Mouse (Mus musculus) urinary bladder, postnatal 4 days (tissue): Measurements from ENCODE around the gene Tcf25.
"Not testable (repeated sequence)": the region's sequence is repeated elsewhere in the genome, so short reads cannot be mapped to it uniquely, and the experiment has no call there.

ENCODE experiments used
- DNase-seq, 2 experiments: peaks; one replicate each; pipeline ENCODE4 v3.0.0; 2021 to 2022; ENCODE audit warnings: low spot score in 2 of 2

Tcf25 gene

DNA sequence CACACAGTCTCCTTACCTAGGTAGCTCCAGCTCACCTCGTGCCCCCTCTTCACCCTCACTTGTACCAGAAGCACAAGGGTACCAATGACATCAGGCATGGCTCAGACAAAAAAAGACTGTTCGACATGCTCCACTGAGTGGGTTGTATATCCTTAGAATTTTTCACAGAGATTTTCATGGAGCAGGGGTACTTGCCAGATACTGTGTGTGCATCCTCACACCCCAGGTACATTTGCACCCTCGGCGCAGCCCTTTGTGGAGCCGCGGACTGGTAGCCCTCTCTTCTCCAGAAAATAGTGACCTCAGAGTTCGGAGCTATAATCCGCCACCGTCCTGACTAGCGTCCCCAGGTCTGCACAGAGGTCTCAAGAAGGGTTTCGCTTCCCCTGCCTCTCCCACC lies 37.2 kb downstream of the Tcf25 start:
- DNase-seq, result no peak

DNA sequence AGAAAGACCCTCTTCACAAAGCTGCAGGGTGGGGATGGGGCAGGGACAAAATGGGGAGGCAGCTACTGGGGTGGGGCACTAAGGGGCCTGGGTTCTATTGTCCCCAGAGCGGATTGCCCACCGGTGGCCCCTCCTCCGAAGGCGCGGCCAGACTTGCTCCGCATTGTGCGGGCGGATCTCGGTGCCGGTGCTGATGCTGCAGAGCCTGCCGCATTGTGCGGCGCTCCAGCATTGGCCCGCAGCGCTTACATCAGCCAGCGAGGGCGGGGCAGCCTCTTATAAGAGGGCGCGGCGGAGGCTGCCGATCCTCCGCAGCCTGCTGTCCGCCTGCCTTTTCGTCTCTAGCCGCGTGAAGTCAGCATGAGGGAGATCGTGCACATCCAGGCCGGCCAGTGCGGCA lies 37.7 kb downstream of the Tcf25 start, which contains the start of gene Tubb3:
Gene Tubb3 (plus strand): TSS at position 179 of the 400 bp plus-strand sequence.
- peak in 1 of 2 experiments; percentile 41 for DNase-seq

DNA sequence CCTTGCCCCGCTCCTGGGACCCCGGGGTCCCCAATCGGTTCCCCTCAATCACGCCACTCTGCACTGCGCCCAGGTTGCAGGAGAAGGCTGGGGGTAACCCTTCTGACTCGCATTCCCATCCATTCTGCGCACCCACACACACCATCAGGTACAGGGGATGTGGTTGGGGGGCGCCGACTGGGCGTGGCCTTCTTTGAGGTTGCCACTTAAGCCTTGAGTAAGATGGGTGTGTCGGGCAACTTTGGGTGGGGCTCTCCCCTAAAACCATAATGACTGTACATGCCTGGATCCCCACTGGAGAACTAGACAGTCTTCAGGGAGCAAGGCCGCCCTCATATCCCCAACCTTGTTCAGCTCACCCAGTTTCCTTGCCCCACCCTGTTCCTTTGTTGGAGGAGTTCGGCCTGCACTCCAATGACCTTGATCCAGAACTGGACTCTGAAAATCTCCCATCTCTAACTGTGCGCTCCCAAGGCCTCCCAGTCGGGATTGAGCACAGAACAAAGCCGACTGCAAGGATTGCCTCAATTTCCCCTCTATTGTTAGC lies 38.3 kb downstream of the Tcf25 start:
- DNase-seq, result no peak

DNA sequence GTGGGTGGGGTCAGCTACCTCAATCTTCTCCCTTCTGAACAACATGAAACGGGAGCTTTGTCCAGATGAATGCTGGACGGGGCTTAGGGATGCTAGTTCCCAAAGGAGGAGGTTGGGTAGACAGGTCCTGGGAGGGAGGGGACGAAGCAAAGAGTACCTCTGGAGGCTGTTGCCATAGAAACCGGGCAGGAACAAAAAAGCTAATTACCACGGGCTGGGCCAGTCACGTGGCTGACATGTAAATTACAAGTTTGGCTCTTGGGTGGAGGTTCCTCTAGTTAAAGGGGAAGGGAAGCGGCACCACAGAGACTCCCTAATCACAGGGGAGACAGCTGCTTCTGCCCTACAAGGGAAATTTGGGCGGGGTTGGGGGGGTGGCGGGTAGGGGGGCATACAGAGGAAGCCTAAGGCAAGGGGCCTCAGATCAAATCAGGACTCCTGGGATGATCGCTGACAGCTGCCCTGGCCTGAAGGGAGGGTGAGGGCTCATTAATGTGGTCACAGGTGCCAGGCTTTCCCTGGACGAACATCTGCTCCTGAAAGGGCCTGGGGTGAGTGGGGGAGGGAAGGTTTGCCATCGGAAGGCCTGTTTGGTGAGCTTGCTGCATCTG lies 39.1 kb downstream of the Tcf25 start:
- DNase-seq, result no peak

DNA sequence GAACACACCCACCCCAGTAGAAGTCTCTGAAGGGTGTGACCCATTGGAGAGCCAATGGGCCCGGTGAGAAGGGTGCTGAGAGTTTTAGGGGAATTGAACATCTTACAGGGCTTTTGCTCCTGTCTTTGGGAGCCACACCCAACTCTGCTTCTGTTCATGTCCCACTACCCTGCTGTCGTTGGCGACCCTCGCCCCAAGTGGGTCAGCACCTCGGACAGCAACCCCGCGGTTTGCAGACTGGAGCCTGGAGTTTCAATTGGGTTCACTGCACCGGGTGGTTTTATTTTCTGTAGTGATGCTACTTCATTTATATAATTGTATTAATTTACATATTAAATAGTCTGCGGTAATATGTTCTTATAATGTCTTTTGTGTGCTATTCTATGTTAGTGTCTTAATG lies 40.7 kb downstream of the Tcf25 start:
- DNase-seq, result no peak

DNA sequence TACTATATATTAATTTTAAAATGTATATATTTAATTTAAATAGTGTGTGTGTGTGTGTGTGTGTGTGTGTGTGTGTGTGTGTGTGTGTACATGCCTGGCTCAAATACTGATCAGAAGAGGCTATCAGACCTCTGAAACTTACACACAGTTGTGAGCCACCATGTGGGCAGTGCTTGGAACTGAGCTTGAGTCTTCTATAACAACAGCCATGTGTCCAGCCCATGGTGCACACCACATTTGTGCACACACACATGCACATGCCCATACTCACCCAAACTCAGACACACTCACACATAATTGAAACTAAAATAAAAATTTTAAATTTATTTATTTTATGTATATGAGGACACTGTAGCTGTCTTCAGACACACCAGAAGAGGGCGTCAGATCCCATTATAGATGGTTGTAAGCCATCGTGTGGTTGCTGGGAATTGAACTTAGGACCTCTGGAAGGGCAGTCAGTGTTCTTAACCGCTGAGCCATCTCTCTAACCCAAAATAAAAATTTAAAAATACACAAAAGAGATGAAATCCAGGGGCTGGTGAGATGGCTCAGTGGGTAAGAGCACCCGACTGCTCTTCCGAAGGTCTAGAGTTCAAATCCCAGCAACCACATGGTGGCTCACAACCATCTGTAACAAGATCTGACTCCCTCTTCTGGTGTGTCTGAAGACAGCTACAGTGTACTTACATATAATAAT lies 41.6 kb downstream of the Tcf25 start:
- DNase-seq, result not testable (repeated sequence)

DNA sequence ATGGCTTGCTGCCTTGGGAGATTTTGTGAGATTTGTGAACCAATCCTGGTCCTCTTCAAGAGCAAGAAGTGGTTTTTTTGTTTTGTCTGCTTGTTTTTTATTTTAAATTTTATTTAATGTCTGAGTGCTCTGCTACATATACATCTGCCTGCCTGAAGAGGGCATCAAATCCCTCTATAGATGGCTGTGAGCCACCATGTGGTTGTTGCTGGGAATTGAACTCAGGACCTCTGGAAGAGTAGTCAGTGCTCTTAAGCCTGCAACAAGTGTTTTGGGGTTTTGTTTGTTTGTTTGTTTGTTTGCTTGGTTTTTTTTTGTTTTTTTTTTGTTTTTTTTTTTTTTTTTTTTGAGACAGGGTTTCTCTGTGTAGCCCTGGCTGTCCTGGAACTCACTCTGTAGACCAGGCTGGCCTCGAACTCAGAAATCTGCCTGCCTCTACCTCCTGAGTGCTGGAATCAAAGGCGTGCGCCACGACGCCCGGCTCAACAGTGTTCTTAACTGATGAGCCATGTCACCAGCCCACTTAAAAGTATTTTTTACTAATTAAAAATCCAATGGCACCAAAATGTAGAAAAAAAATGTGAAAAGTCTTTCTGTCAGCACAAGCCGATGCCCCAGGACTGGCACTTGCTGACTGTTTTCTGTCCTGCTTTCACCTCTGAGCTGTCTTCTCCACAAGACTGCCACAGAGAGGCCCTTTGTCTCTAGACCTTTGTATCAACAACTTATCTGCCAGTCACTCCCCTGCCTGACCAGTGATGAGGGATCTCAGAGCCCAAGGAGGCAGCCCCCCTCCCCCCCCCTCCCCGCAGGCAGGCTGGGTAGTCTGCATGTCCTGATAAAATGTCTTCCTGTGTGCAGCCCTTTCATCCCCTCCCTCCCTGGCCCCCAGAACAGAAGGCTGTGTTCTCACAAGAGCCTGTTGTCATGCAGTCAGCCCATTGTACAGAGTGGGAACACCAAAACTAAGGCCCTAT lies 42.7 kb downstream of the Tcf25 start:
- DNase-seq, result no peak

DNA sequence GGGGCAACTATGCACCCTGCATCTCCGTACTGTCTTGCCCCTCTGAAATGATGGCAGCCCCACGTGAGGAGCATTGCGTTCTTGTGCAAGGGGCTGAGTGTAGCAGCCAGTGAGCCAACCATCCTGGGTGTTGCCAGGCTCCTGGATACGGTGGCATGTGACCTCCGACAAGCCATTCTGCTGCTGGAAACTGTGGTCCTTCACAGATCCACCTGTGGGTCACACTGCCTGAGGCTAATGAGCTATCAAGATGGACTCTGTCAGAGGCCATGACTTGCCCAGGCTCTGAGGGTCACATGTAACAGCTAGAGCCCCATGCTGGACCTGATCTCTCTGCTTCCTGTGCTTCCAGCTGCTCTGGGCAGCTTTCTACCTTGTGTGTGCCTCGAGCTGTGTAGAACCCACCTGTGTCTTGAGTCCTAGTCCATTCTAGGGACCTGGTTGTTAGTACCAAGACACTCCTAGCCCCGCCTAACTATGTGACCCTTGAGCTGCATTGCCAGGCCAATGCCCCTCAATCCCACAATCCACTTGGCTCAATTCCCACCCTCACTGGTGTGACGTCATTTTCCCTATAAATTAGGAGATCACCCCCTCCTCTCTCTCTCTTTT lies 43.5 kb downstream of the Tcf25 start:
- no peak for DNase-seq

DNA sequence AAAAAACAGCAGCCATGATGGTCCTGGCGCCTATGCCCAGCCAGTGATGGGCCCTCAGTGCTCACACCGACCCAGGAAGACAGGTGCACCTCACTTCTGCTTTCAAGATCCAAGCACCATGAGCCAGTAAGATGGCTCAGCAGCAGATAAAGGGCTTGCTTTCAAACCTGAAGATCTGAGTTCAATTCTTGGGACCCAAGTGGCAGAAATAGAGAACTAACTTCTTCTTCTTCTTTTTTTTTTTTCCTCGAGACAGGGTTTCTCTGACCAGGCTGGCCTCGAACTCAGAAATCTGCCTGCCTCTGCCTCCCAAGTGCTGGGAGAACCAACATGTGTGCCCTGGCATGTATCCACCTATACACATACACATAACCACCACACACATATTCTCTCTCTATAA lies 46.2 kb downstream of the Tcf25 start:
- DNase-seq, result no peak

DNA sequence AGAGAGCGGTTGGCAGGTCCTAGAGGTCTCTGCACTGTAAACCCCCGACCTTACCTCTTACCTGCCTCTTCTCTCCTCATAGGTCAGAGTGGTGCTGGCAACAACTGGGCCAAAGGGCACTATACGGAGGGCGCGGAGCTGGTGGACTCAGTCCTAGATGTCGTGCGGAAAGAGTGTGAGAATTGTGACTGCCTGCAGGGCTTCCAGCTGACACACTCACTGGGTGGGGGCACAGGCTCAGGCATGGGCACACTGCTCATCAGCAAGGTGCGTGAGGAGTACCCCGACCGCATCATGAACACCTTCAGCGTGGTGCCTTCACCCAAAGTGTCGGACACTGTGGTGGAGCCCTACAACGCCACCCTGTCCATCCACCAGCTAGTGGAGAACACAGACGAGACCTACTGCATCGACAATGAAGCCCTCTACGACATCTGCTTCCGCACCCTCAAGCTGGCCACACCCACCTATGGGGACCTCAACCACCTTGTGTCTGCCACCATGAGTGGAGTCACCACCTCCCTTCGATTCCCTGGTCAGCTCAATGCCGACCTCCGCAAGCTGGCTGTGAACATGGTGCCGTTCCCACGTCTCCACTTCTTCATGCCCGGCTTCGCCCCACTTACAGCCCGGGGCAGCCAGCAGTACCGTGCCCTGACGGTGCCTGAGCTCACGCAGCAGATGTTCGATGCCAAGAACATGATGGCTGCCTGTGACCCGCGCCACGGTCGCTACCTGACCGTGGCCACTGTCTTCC lies 47.1 kb downstream of the Tcf25 start:
- no peak for DNase-seq

DNA sequence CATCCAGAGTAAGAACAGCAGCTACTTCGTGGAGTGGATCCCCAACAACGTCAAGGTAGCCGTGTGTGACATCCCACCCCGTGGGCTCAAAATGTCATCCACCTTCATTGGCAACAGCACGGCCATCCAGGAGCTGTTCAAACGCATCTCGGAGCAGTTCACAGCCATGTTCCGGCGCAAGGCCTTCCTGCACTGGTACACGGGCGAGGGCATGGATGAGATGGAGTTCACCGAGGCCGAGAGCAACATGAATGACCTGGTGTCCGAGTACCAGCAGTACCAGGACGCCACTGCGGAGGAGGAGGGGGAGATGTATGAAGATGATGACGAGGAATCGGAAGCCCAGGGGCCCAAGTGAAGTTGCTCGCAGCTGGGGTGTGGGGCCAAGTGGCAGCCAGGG lies 47.8 kb downstream of the Tcf25 start:
- DNase-seq, result no peak

DNA sequence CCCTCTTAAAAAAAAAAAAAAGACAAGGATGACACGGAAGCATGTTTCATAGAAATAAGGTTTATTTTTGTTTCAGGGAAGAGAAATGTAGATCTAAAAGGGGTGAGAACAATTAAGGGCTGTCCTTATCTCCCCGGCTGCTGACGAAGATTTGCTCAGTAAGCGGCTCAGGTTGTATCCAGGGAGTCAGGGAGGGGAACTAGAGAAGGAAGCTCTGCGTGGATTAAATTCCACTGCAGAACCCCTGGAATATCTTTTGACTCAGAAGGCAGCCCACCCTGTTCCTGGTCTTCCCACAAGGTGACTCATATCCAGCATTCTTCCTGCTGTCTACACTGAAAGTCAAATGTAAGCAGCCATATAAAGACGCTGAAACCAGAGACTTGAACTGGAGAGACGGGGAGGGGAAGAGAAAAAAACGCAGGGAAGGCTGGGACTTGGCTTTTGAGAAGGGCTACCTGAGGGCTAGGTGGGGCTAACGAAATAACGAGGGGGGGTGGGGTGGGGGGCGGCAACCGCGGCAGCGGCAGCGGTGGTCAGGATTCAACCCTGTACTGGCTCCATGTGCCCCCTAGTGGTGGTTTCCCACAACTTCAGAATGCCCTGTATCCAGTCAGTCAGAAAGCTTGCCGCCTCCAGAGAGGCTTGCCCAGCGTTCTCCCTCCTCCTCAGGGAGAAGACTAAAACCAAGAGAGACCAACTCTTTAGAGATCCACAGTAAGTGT lies 48.7 kb downstream of the Tcf25 start:
- peak in 1 of 2 experiments; percentile 69 for DNase-seq

DNA sequence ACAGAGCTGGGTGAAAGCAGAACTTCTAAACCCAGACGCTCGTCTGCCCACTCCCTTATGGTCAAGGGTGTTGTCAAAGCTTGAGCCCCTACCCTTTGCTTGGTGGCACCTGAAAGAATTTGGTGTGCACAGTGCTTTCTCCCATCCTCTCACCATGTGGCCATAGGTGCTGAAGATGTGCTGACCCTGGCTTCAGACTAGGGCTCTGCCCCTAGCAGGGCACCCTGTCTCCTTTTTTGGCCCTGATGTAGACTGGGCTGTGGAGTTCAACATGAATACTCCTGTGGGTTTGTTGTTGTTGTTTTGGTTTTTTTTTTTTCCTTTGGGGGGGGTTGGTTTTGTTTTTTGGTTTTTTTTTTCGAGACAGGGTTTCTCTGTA lies 49.2 kb downstream of the Tcf25 start:
- DNase-seq, result no peak

DNA sequence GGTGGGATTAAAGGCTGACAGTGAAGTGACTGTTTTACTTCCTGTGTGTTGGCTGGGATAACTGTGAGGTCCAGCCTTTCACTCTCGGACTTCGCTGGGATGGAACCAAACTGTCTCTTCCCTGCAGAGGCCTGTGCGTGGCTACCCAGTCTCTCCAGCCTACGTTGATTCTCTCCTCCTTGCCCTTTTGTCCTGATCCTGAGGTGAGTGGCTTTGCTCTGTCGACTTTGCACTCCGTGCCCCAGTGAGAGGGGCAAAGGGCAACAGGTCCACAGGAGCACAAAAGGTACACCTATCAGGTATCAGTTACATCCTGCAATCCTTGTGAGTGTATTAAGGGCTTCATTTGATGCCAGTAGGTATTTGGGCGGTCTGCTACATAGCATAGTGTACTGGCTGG lies 49.9 kb downstream of the Tcf25 start, which contains the start of gene Def8:
Gene Def8 (plus strand): TSS at position 87 of the 400 bp plus-strand sequence.
- DNase-seq, result no peak

DNA sequence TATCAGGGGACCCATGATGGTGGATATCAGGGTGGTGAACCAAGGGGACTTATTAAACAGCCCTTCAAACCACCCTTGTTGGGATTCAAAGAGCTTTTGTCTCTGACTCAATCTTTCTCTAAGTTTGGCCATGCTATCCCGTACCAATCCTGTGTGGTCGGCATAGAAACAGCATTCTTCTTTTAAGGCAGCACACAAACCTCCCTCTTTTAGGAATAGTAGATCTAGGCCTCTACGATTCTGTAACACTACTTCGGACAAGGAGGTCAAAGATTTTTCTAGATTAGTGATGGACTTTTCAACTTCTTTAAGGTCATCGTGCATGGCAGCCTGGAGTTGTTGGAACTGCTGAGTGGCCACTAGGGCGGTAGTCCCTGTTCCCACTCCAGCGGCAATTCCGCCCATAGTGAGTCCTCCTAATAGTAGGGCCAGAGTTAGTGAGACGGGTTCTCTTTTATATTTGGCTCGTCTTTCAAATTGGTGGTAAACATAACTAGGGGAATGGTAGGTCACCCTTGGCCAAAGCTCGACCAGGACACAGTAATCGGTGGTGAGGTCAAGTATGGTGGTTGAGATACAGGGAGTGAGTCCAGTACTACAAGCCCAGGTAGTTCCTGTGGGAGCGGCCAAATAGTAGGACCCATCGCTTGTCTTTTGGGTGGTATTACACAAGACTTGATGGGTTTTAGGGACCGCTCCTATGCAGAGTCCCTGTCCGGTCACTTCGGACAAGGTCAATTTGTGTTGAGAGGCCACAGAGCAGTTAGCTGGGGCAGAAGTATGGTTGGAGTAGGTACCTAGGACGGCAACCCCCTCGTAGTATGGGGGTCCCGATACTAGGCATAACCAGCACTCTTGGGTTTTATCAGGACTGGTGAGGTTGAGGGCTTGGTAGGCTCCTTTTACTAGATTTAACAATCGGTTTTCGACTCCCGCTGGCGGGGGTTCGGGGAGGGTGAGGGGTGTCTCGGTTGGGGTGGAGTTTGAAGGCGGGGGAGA lies 53.3 kb downstream of the Tcf25 start:
- DNase-seq, result no peak

DNA sequence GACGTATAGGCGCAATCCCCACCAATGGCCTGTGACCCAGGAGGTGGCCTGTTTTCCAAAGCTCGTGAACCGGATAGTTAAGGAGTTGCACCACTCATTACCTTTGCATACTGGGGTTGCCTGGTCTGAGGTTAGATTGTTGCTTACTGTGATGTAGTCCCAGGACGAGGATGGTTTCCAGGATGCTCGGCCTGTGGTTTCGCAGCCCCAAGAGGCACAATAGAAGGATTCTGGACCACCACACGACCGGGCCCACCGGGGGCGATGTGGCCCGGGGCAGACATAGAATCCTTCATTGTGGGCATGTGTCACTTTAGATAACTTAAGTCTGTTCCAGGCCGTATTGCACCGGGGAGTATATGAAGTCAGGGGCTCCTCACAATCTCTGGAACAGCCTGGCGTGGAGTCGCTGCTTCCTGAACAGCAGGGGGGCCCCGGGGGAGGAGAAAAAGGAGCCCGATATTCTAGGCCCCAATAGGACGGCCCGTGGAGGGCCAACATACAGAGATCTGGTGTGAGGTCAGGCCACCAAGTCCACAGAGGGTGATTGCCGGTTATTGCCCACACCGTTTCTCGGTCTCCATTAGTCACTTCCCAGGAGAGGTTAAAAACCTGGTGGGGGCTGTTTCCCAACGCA lies 54.2 kb downstream of the Tcf25 start:
- DNase-seq, result no peak

DNA sequence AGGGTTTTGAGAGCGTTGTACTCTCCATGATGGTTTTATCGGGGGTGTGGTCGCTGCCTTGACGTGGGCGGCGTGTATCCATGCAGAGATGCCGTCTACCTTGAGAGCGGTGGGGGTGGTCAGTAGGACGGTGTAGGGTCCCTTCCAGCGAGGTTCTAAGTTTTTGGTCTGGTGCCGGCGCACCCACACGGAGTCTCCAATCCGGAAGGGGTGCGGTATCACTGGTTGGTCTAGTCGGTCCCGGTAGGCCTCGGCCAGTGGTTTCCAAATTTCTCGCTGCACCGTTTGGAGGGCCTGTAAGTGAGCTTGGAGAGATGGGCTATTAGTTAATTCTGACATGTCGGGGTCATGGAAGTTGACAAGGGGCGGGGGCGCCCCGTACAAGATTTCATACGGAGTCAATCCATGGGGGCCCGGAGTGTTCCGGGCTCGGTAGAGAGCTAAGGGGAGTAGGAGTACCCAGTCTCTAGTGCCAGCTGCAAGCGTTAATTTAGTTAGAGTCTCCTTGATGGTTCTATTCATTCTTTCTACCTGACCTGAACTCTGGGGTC lies 54.9 kb downstream of the Tcf25 start:
- DNase-seq, result no peak
